Mouse (Mus musculus) forebrain, postnatal 0 days (tissue): ENCODE measurements at regions not wholly inside any gene's neighbourhood (a gene's known extent, or its start where the extent isn't known, plus 50 kb on each side); places are given as distances from the start of the nearest gene placed in this dataset.

Experiments
- ATAC-seq: fragments of 200-750 bp; cut with Nextera tagmentation; 2 replicates; pipeline ENCODE4 v1.8.0; 2017; ENCODE audit warnings: mild to moderate bottlenecking, moderate library complexity
- DNase-seq: peaks from one replicate; pipeline ENCODE4 v3.0.0-alpha.2; 2015
- H3K27ac ChIP-seq: fragments of 300-500 bp; sonication (generic); 2 replicates; pipeline ENCODE4 v1.5.1; 2014; ENCODE audit warnings: low read depth, mild to moderate bottlenecking, antibody characterized with exemption, low read length, moderate library complexity, mixed read lengths
- H3K27me3 ChIP-seq: fragments of 300-500 bp; sonication (generic); 2 replicates; pipeline ENCODE4 v1.6.1; 2014; ENCODE audit warnings: mild to moderate bottlenecking, low read length, mixed read lengths; ENCODE audit not compliant: insufficient read depth
- H3K36me3 ChIP-seq: fragments of 300-500 bp; sonication (generic); 2 replicates; pipeline ENCODE4 v1.6.1; 2014; ENCODE audit warnings: mild to moderate bottlenecking, moderate library complexity; ENCODE audit not compliant: insufficient read depth
- H3K4me1 ChIP-seq: fragments of 300-500 bp; sonication (generic); 2 replicates; pipeline ENCODE4 v1.6.1; 2014; ENCODE audit warnings: antibody characterized with exemption; ENCODE audit not compliant: insufficient read depth
- H3K4me2 ChIP-seq: fragments of 300-500 bp; sonication (generic); 2 replicates; pipeline ENCODE4 v1.6.1; 2014; ENCODE audit warnings: low read depth, mild to moderate bottlenecking, moderate library complexity
- H3K4me3 ChIP-seq: fragments of 300-500 bp; sonication (generic); 2 replicates; pipeline ENCODE4 v1.5.1; 2014; ENCODE audit warnings: low read depth, low read length, mixed read lengths
- H3K9ac ChIP-seq: fragments of 300-500 bp; sonication (generic); 2 replicates; pipeline ENCODE4 v1.6.1; 2014; ENCODE audit warnings: mild to moderate bottlenecking
- H3K9me3 ChIP-seq: fragments of 300-500 bp; sonication (generic); 2 replicates; pipeline ENCODE4 v1.6.1; 2016; ENCODE audit warnings: low read length
- CTCF ChIP-seq: sonication (generic); IDR thresholded peaks from 2 replicates; pipeline ENCODE4 v1.5.1; 2016; ENCODE audit warnings: antibody characterized with exemption, control low read depth, low read depth
- WGBS: fragments of 180-500 bp; shearing (Covaris S2); extraction: QIAGEN DNeasy Blood & Tissue Kit; methylation state at CpG from one replicate; pipeline ENCODE4 v1.1.7; 2014; 5-methylcytosine and 5-hydroxymethylcytosine counted together

DNA sequence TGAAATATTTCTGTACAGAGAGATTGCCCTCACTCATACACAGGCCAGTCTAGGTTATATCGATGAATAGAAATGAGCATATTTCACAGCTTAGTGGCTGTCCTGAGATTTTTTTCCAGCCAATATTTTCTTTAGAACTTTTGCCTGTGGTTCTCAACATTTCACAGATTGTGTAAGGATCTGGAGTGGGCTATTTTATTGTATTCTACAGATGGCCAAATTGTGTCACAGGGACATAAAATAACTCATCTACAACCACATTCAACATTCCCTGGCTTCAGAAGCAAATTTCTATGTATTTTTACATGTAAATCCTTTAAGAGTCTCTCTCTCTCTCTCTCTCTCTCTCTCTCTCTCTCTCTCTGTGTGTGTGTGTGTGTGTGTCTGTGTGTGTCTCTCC is 303.3 kb downstream of the Osr1 start:
- Histone ChIP-seq H3K4me2 (no peak overlapping the region), H3K9me3 (no peaks in the 10 kb centered on the region), H3K9ac (no peak overlapping the region), H3K27me3 (no peaks in the 10 kb centered on the region), H3K36me3 (no peaks in the 10 kb centered on the region), H3K4me3 (no peak overlapping the region), H3K4me1 (no peaks in the 10 kb centered on the region), H3K27ac (no peak overlapping the region)
- no peak for TF ChIP-seq CTCF
- WGBS: 97% methylated on average over 1 of the region's 1 CpGs
- DNase-seq (no peak), ATAC-seq (no peak)

DNA sequence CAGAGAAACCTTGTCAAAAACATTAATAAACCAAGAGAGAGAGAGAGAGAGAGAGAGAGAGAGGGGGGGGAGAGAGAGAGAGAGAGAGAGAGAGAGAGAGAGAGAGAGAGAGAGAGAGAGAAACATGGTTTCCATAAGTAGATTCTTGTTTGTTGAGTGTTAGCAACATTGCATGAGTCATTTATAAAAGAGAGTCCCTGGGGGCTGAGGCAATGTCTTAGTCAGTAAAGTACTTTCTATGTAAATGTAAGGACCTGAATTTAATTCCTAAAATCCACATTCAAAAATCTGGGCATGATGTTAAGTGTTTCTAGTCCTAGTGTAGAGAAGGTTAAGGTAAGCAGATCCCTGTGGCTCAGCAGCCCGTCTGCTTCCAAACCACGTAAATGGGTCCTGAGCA is 304.9 kb downstream of the Osr1 start:
- WGBS: 97% methylated on average over 2 of the region's 2 CpGs
- no peak for TF ChIP-seq CTCF
- ATAC-seq: no peak

DNA sequence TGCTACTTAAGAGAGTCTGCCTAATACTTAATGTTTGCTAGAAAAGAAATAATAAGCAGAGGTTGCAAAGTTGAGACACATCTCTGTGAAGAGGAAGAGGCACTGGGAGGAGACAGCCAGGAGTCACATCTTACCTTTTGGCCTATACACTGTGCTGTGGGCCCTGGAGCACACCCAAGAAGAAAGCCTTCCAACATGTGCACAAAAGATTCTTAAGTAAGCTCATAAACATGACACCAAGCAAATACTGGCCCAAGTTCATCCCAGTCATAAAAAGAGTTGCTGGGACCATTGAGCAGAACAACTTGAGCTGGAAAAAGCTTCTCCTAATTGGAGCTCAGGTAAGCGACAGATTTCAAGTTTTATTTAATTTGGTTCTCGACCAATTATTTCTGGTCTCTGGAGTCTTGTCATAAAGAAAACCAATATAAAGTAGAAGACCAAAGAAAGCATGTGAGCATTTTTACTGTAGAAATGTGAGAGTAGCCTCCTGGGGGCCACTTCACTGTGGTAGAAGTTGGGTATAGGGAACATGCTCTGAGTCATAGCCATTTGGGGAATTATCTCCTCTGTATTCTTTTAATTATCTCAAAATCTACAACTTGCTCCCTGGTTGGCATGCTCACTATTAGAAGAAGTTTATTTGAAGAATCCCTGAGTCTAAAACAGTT is 312.2 kb downstream of the Osr1 start:
- no peak for TF ChIP-seq CTCF
- ATAC-seq (no peak), DNase-seq (no peak)
- Histone ChIP-seq H3K36me3 (no peaks in the 10 kb centered on the region), H3K4me1 (no peaks in the 10 kb centered on the region), H3K4me3 (no peak overlapping the region), H3K27me3 (no peaks in the 10 kb centered on the region), H3K9me3 (no peaks in the 10 kb centered on the region), H3K4me2 (no peak overlapping the region), H3K27ac (no peak overlapping the region), H3K9ac (no peak overlapping the region)
- WGBS: 90% methylated on average over 2 of the region's 2 CpGs

More for the DNA sequence above, 304.9 kb downstream of the Osr1 start:
- Histone ChIP-seq H3K4me2 (no peak overlapping the region), H3K36me3 (no peaks in the 10 kb centered on the region), H3K4me1 (no peaks in the 10 kb centered on the region), H3K4me3 (no peak overlapping the region), H3K9ac (no peak overlapping the region), H3K27me3 (no peaks in the 10 kb centered on the region), H3K27ac (no peak overlapping the region), H3K9me3 (no peaks in the 10 kb centered on the region)
- no peak for DNase-seq

DNA sequence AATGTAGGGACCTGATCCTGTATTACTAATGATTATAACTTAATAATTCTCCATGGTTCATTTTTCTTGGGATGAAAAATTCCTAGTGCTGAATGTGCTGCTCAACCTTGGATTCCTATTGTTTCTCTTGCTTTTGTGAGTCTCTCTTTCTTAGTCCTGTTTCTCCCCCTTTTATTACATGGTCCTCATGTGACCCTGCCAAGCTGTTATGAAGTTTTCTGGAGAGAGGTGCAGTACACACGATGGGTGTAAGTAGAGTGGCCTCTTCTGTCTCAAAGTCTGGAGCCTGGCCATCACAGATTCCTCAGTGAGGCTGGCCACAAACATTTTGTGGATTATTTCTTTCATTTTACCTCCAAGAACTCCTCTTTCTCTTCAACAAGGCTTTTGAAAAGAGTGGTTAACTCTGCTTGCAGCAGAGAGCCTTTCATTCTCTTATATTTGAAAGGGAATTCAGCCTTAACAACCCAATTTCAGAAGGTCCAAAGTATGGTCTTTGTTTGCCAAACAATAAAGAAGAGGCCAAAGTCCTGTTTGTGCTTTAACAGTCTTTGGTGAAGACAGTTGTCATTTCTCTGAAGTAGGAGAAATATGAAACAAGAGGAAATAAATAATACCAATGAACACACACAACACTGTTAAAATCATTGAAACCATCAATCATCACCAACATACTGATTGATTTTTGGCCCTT is 313.3 kb downstream of the Osr1 start:
- no peak for TF ChIP-seq CTCF
- Histone ChIP-seq H3K27ac (no peak overlapping the region), H3K4me3 (no peak overlapping the region), H3K27me3 (no peaks in the 10 kb centered on the region), H3K9me3 (no peaks in the 10 kb centered on the region), H3K9ac (no peak overlapping the region), H3K36me3 (no peaks in the 10 kb centered on the region), H3K4me2 (no peak overlapping the region), H3K4me1 (no peaks in the 10 kb centered on the region)
- DNase-seq (no peak), ATAC-seq (no peak)
- 47% methylated on average over 1 of the region's 1 CpGs for WGBS

DNA sequence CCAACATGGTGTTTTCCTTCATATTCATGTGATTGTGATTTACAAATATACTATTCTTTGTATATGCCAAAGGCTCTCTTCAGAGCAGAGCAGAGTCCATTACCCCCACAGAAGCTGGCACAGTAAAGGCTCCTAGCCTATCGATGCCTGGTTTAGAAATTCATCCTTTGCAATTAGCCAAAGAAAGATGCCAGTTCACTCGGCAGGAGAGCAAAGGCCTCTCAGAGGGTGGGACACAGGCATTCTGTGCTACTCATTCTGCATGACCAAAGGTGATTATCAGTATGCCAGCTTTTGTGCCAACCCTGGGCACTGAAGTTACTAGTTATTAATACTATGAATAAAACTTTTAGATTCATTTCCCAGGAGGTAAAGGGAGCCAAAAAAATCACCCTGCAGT is 324.6 kb downstream of the Osr1 start:
- no peaks in the 10 kb centered on the region for H3K9me3 ChIP-seq
- DNase-seq: no peak
- no peaks in the 10 kb centered on the region for H3K27me3 ChIP-seq
- H3K4me3 ChIP-seq: no peak overlapping the region
- no peaks in the 10 kb centered on the region for H3K4me1 ChIP-seq
- H3K9ac ChIP-seq: no peak overlapping the region
- TF ChIP-seq CTCF: no peak
- no peak overlapping the region for H3K4me2 ChIP-seq
- ATAC-seq: no peak
- H3K27ac ChIP-seq: no peak overlapping the region
- 50% methylated on average over 2 of the region's 2 CpGs for WGBS
- H3K36me3 ChIP-seq: no peaks in the 10 kb centered on the region

DNA sequence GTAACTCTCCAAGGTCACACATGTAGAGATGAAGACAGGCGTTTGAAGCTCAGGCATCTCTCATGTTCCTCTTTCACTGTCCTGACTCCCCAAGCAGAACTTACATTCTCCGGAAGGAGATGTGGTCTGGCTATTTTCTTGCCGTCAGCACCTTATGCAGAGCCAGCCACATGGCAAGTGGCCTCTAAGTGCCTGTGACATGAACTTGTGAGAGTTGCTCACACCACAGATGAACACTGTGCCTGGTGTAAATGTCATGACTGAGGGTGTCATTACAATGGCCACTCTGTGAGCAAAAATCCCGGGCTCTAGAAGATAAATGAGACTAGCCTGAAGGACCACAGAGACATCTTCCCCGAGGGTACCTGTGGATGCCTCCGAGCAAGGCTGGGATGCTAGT is 328.1 kb downstream of the Osr1 start:
- Histone ChIP-seq H3K4me3 (no peak overlapping the region), H3K9ac (no peak overlapping the region), H3K9me3 (no peaks in the 10 kb centered on the region), H3K27ac (no peak overlapping the region), H3K36me3 (no peaks in the 10 kb centered on the region), H3K27me3 (no peaks in the 10 kb centered on the region), H3K4me1 (no peaks in the 10 kb centered on the region), H3K4me2 (no peak overlapping the region)
- no peak for TF ChIP-seq CTCF
- DNase-seq: no peak
- no peak for ATAC-seq
- 89% methylated on average over 6 of the region's 6 CpGs for WGBS

DNA sequence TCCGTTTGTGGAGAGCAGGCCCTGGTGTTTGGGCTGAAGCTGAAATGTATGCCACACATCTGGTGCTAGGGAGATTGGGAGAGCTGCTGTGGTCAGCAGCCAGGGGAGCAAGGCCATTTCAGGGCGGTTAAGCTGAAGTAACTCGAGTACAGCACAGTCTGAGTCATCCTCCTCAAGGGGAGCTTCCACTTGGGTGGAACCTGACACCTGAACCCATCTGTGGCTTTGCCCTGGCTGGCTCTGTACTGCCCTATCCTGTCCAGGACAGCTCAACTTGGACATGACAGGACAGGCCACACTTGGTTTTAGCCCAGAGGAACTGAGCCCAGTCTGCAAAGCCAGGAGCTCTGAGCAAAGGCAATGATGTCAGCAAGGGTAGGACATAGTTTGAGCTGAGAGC is 328.5 kb downstream of the Osr1 start:
- ATAC-seq (no peak), DNase-seq (no peak)
- no peaks in the 10 kb centered on the region for H3K4me1 ChIP-seq
- no peaks in the 10 kb centered on the region for H3K36me3 ChIP-seq
- TF ChIP-seq CTCF: no peak
- H3K4me3 ChIP-seq: no peak overlapping the region
- no peak overlapping the region for H3K9ac ChIP-seq
- H3K4me2 ChIP-seq: no peak overlapping the region
- H3K27ac ChIP-seq: no peak overlapping the region
- H3K9me3 ChIP-seq: no peaks in the 10 kb centered on the region
- H3K27me3 ChIP-seq: no peaks in the 10 kb centered on the region
- 74% methylated on average over 3 of the region's 3 CpGs for WGBS
